Mouse (Mus musculus) layer of hippocampus, adult 8-10 months (tissue): Measurements from ENCODE around the gene 2310011J03Rik. TPM values are rescaled to one million over a fixed set of nuclear protein-coding genes. Genes with fewer than 3 reads are reported as not detected.
"Not testable (repeated sequence)": the region's sequence is repeated elsewhere in the genome, so short reads cannot be mapped to it uniquely, and the experiment has no call there.

ENCODE experiments used
- DNase-seq, 2 experiments: peaks; one replicate each; pipeline ENCODE4 v3.0.0; 2022; ENCODE audit warnings: low spot score in 2 of 2
- total RNA-seq, 4 experiments: library from RNA; stranded (reverse); gene quantifications; 2 replicates each; pipeline ENCODE4 v1.2.4; 2022

Gene 2310011J03Rik
- total RNA-seq = 10 to 100 TPM; 20.4 to 27.1 (median 23.3) TPM

- peak; percentile 87 to 88 for DNase-seq
Measured at GRCm38 (mm10) chr10:80320340-80320760, at the start of gene 2310011J03Rik. 2310011J03Rik (minus strand) TSS chr10:80320537.

- DNase-seq = no peak
Measured at GRCm38 (mm10) chr10:80368392-80368791, 48.1 kb upstream of the 2310011J03Rik start.

- no peak for DNase-seq
Measured at GRCm38 (mm10) chr10:80367954-80368353, 47.6 kb upstream of the 2310011J03Rik start.

- DNase-seq = no peak
Measured at GRCm38 (mm10) chr10:80365736-80366135, 45.4 kb upstream of the 2310011J03Rik start.

- no peak for DNase-seq
Measured at GRCm38 (mm10) chr10:80363734-80364133, 43.4 kb upstream of the 2310011J03Rik start.

- no peak for DNase-seq
Measured at GRCm38 (mm10) chr10:80357994-80358639, 37.8 kb upstream of the 2310011J03Rik start.

- no peak for DNase-seq
Measured at GRCm38 (mm10) chr10:80357336-80357735, 37.0 kb upstream of the 2310011J03Rik start.

GRCm38 (mm10) chr10:80356737-80357136 is 36.4 kb upstream of the 2310011J03Rik start:
- no peak for DNase-seq

GRCm38 (mm10) chr10:80356001-80356682 is 35.8 kb upstream of the 2310011J03Rik start, which contains the start of gene Plk5:
Plk5 (plus strand) TSS chr10:80356459.
- DNase-seq = no peak

GRCm38 (mm10) chr10:80355431-80355830 is 35.1 kb upstream of the 2310011J03Rik start:
- DNase-seq = no peak

- DNase-seq = no peak
Measured at GRCm38 (mm10) chr10:80352727-80353126, 32.4 kb upstream of the 2310011J03Rik start.

- no peak for DNase-seq
Measured at GRCm38 (mm10) chr10:80351896-80352295, 31.6 kb upstream of the 2310011J03Rik start.

- DNase-seq = peak in 1 of 2 experiments; percentile 85
Measured at GRCm38 (mm10) chr10:80350292-80350691, 30.0 kb upstream of the 2310011J03Rik start.

GRCm38 (mm10) chr10:80348981-80349380 is 28.6 kb upstream of the 2310011J03Rik start:
- no peak for DNase-seq

GRCm38 (mm10) chr10:80348244-80348781 is 28.0 kb upstream of the 2310011J03Rik start, which contains the start of gene Adamtsl5:
Adamtsl5 (minus strand) TSS chr10:80348412.
- no peak for DNase-seq

GRCm38 (mm10) chr10:80347514-80347967 is 27.2 kb upstream of the 2310011J03Rik start:
- no peak for DNase-seq

- not testable (repeated sequence) for DNase-seq
Measured at GRCm38 (mm10) chr10:80345929-80346328, 25.6 kb upstream of the 2310011J03Rik start.

GRCm38 (mm10) chr10:80345122-80345521 is 24.8 kb upstream of the 2310011J03Rik start:
- DNase-seq = no peak

- no peak for DNase-seq
Measured at GRCm38 (mm10) chr10:80344131-80344661, 23.9 kb upstream of the 2310011J03Rik start.

- DNase-seq = no peak
Measured at GRCm38 (mm10) chr10:80343425-80343895, 23.1 kb upstream of the 2310011J03Rik start.

GRCm38 (mm10) chr10:80342749-80343424 is 22.6 kb upstream of the 2310011J03Rik start:
- DNase-seq = no peak
